Mouse (Mus musculus): ENCODE data around the gene Efcab11.
"Not testable (repeated sequence)": the region's sequence is repeated elsewhere in the genome, so short reads cannot be mapped to it uniquely, and the experiment has no call there.

Efcab11 gene

GRCm38 (mm10) chr12:99874609-99875008 is 9.6 kb downstream of the Efcab11 start:
- DNase-seq (ENCODE audit: low spot score) = no peak

GRCm38 (mm10) chr12:99873443-99873842 is 10.8 kb downstream of the Efcab11 start:
- no peak for DNase-seq (ENCODE audit: low spot score)

- DNase-seq (ENCODE audit: low spot score) = no peak
Observed at GRCm38 (mm10) chr12:99868821-99869220, 15.4 kb downstream of the Efcab11 start.

DNA sequence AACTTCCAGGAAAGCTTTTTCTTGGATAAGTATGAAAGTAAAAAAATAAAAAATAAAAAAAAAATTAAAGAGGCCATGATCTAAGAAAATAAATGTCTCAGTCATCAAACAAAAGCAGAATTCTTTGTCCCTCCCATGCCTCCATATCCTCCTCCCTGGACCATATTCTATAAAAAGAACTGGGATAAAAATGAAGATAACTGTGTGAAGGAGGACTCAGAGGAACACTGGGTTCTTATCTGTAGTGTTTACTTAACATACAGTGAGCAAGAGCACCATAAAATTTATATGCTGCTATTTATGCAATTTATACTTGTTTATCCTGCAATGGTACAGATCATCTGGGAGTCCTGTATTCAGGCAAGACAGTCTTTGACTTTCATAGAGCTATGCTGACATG is 19.6 kb downstream of the Efcab11 start:
- DNase-seq (ENCODE audit: low spot score) = no peak

GRCm38 (mm10) chr12:99860981-99861380 is 23.3 kb downstream of the Efcab11 start:
- DNase-seq (ENCODE audit: low spot score) = no peak

GRCm38 (mm10) chr12:99859391-99860100 is 24.7 kb downstream of the Efcab11 start:
- DNase-seq (ENCODE audit: low spot score) = no peak

- no peak for DNase-seq (ENCODE audit: low spot score)
Observed at GRCm38 (mm10) chr12:99858664-99859063, 25.6 kb downstream of the Efcab11 start.

GRCm38 (mm10) chr12:99856011-99856410 is 28.2 kb downstream of the Efcab11 start:
- DNase-seq (ENCODE audit: low spot score) = no peak

GRCm38 (mm10) chr12:99853323-99854258 is 30.6 kb downstream of the Efcab11 start:
- DNase-seq (ENCODE audit: low spot score) = no peak

GRCm38 (mm10) chr12:99849996-99850395 is 34.2 kb downstream of the Efcab11 start:
- DNase-seq (ENCODE audit: low spot score) = no peak

DNA sequence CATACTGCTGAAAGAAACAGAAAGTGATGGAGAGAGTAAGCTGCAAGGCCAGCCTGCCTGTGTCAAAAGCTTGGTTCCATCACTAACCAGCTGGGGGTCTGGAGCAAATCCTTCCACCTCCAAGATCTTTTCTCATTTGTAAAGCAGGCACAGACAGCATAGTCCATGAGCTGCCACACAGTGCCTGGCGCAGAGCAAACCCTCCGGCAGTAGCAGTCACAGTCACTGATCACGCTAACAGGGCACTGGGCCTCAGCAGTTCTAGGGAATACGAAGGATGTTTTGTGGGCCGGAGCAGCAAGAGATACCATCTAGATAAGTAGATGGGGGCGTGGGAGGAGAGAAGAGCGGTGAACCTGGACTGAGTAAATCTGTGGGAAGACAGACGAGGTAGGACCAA is 39.3 kb downstream of the Efcab11 start:
- DNase-seq (ENCODE audit: low spot score) = no peak

DNA sequence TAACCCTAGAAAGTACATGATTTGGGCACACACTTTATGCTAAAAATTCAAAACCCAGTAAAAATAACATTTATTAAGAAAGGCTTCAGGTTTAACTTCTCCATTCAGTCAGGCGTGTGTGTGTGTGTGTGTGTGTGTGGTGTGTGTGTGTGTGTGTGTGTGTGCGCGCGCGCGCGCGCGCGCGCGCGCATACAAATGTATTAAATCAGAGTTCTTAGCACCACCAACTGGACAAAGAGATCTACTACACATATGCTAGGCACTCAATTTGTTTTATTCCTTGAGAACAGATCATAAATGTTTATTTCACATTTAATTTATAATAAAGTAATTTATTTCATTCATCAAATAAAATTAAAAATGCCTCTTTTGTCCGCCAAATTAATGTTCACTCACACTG is 45.5 kb downstream of the Efcab11 start:
- no peak for DNase-seq (ENCODE audit: low spot score)

- no peak for DNase-seq (ENCODE audit: low spot score)
Observed at GRCm38 (mm10) chr12:99838109-99838508, 46.1 kb downstream of the Efcab11 start.

GRCm38 (mm10) chr12:99837528-99837927 is 46.7 kb downstream of the Efcab11 start:
- DNase-seq (ENCODE audit: low spot score) = no peak

DNA sequence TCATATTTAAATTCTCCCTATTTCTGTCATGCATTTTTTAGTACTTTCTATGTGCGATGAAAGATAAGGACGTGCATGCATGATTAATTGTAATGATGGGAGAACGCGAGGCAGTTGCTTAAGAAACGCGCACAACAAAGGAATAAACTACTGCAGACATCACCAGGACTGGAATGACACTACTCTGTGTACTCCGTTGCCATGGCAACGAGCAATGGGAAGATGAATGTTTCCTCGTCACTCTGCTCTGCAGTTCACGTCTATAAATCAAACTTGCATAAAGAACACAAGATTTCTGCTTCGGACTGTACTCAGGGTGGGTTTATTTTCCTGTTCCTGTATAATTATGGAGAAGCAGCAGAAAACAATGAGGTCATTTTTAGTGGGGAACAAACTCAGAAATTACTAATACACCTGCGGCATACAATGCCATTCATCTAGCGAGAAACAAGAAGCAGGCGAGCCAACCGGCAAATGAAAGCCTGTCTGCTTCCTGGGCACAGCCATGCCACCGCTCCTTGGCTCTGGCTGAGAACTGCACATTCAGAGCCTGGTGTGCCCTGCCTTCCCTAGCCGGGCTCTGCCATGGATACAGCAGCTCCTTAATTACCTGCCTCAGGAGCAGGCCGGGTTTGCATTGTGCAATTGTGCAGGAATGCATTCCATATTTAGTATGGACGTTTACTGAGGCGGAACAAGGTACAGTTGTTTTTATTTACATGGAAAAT is 47.7 kb downstream of the Efcab11 start:
- no peak for DNase-seq (ENCODE audit: low spot score)

DNA sequence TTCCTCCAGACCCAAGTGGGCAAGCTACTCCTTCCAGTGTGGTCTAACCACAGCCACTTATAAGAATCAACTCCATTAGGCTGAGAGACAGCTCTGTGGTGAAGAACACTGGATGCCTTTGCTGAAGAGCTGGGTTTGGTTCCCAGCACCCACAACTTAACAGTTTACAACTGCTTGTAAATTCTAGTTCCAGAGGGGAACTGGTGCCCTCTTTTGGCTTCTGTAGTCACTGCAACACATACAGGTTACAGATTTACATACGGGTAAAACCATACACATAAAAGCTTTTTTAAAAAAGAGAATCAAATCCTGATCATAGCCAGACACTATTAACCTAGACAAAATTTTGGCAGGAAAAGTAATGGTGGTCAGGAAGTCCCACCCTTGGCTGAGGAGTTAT is 50.8 kb downstream of the Efcab11 start:
- no peak for DNase-seq (ENCODE audit: low spot score)

GRCm38 (mm10) chr12:99822591-99822990 is 61.6 kb downstream of the Efcab11 start:
- DNase-seq (ENCODE audit: low spot score) = no peak

GRCm38 (mm10) chr12:99821309-99821934 is 62.8 kb downstream of the Efcab11 start:
- DNase-seq (ENCODE audit: low spot score) = no peak

- no peak for DNase-seq (ENCODE audit: low spot score)
Observed at GRCm38 (mm10) chr12:99819186-99819974, 64.9 kb downstream of the Efcab11 start.

DNA sequence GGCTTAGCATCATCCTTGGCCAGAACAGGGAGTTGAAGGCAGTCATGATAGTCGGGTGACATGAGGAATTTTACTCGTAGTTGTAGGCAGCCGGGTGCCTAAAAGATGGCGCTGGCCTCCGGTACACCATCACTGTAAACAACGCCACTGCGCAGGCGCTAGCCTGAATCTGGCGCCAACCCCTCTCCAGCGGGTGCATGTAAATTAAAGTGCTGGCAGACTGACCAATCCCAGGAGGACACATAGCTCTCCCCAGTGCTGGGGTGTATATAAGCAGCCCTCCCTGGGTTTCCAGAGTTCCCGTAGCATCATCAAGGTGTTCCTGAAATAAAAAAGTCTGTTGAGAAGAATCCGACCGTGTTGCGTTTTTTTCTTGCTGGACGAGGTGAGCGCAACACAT is 66.2 kb downstream of the Efcab11 start:
- not testable (repeated sequence) for DNase-seq (ENCODE audit: low spot score)

GRCm38 (mm10) chr12:99815244-99815643 is 69.0 kb downstream of the Efcab11 start:
- no peak for DNase-seq (ENCODE audit: low spot score)
